Mouse (Mus musculus): ENCODE data around the gene Otulinl. TPM values are rescaled to one million over a fixed set of nuclear protein-coding genes. Genes with fewer than 3 reads are reported as not detected.

Gene Otulinl
- polyA plus RNA-seq, 1 experiment from 2014 or later, result 19.9 TPM

- Histone ChIP-seq H3K4me2 (replicated peaks) (no peak overlapping the region), H3K4me1 (no peaks in the 10 kb centered on the region), H3K4me3 (no peak overlapping the region), H3K9ac (no peak overlapping the region), H3K9me3 (no peaks in the 10 kb centered on the region), H3K27me3 (no peaks in the 10 kb centered on the region), H3K36me3 (peaks cover 30% of the 10 kb centered on the region), H3K27ac (no peak overlapping the region)
- ATAC-seq (ENCODE audit: insufficient number of reproducible peaks, insufficient read depth, low FRiP score, low TSS enrichment), result no peak
- 76% methylated on average over 3 of the region's 3 CpGs for WGBS
Observed at GRCm38 (mm10) chr15:27605252-27605651, 76.1 kb downstream of the Otulinl start.

Other genes with a start within 250 kb of the Otulinl start
- gene Ank, start 214.9 kb downstream of the Otulinl start, polyA plus RNA-seq (2016; fragmentation: Nextera tagmentation; extraction: Ambion mirVana), result 9.7 and 9.8 TPM in 2 replicates
- gene Otulin, start 50.9 kb downstream of the Otulinl start, polyA plus RNA-seq (2016; fragmentation: Nextera tagmentation; extraction: Ambion mirVana), result 35.4 and 35.6 TPM in 2 replicates

All from embryonic facial prominence, embryonic 12.5 days (tissue).